Mouse (Mus musculus) kidney, embryonic 16.5 days (tissue): ENCODE data around the gene Rxra. TPM values are rescaled to one million over a fixed set of nuclear protein-coding genes. Genes with fewer than 3 reads are reported as not detected.

Experiments used
- ATAC-seq: fragments of 200-750 bp; cut with Nextera tagmentation; 2 replicates; pipeline ENCODE4 v1.8.0; 2017; ENCODE audit warnings: moderate TSS enrichment; ENCODE audit not compliant: low FRiP score, low TSS enrichment
- H3K27ac ChIP-seq: fragments of 300-500 bp; sonication (generic); 2 replicates; pipeline ENCODE4 v1.5.1; 2014; ENCODE audit warnings: low read length
- H3K27me3 ChIP-seq: fragments of 300-500 bp; sonication (generic); 2 replicates; pipeline ENCODE4 v1.6.1; 2014; ENCODE audit warnings: low read length, control low read depth, mixed read lengths; ENCODE audit not compliant: insufficient read depth
- H3K36me3 ChIP-seq: fragments of 300-500 bp; sonication (generic); 2 replicates; pipeline ENCODE4 v1.6.1; 2014; ENCODE audit warnings: low read length, control low read depth, mixed read lengths; ENCODE audit not compliant: insufficient read depth
- H3K4me1 ChIP-seq: fragments of 300-500 bp; sonication (generic); 2 replicates; pipeline ENCODE4 v1.6.1; 2014; ENCODE audit warnings: low read length, control low read depth, mixed read lengths; ENCODE audit not compliant: insufficient read depth
- H3K4me2 ChIP-seq: fragments of 300-500 bp; sonication (generic); replicated peaks from 2 replicates; pipeline ENCODE4 v1.6.1; 2014; ENCODE audit warnings: low read depth, low read length
- H3K4me3 ChIP-seq: fragments of 300-500 bp; sonication (generic); 2 replicates; pipeline ENCODE4 v1.5.1; 2014; ENCODE audit warnings: mild to moderate bottlenecking, low read length
- H3K9ac ChIP-seq: fragments of 300-500 bp; sonication (generic); replicated peaks from 2 replicates; pipeline ENCODE4 v1.6.1; 2014; ENCODE audit warnings: low read length
- H3K9me3 ChIP-seq: fragments of 300-500 bp; sonication (generic); 2 replicates; pipeline ENCODE4 v1.6.1; 2016; ENCODE audit warnings: low read length, control low read depth
- WGBS: fragments of 180-500 bp; shearing (Covaris S2); extraction: QIAGEN DNeasy Blood & Tissue Kit; methylation state at CpG from one replicate; pipeline ENCODE4 v1.1.7; 2014; 5-methylcytosine and 5-hydroxymethylcytosine counted together
- polyA plus RNA-seq: library from polyadenylated mRNA; unstranded; fragments of >200 nt; fragmentation: Nextera tagmentation; extraction: Ambion mirVana; gene quantifications from 2 replicates; pipeline ENCODE4 v1.2.1, GENCODE M21; 2015

Gene Rxra
- polyA plus RNA-seq, 1 experiment from 2014 or later: 11.6 TPM

DNA sequence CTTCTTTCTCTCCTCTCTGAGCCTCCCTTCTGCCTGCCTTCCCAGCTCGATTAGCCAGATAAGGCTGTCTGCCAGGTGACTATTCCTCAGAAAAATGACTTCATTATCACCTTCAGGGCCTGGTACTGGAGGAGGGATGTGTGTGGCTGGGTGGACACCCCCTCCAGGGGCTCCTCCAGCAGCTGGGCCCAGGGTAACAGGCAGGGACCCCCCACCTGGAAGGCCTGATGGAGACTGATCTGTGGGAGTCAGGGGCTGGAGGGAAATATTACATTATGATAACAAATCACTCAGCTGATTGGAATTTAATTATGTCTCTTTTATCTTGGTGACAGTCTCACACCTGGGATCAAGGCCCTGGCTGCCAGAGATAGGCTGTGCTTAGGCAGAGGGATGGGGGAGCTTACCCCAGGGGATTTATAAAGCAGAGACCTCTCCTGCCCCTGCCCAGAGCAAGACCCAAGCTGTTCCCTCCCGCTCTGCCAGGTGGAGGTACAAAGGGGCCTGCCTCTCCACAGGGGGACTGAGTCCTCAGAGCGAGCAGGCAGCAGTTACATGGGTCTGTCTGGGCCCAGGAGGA, 35.2 kb upstream of the Rxra start:
- Histone ChIP-seq H3K4me2 (no peak overlapping the region), H3K4me1 (no peaks in the 10 kb centered on the region), H3K4me3 (no peak overlapping the region), H3K27ac (no peak overlapping the region), H3K9me3 (no peaks in the 10 kb centered on the region), H3K9ac (no peak overlapping the region), H3K27me3 (no peaks in the 10 kb centered on the region), H3K36me3 (no peaks in the 10 kb centered on the region)
- 57% methylated on average over 3 of the region's 3 CpGs for WGBS
- ATAC-seq: no peak

GRCm38 (mm10) chr2:27644547-27645120, 31.6 kb upstream of the Rxra start:
- 35% methylated on average over 5 of the region's 5 CpGs for WGBS
- no peaks in the 10 kb centered on the region for H3K27me3 ChIP-seq
- H3K9ac ChIP-seq: no peak overlapping the region
- no peaks in the 10 kb centered on the region for H3K36me3 ChIP-seq
- no peaks in the 10 kb centered on the region for H3K9me3 ChIP-seq
- no peak for ATAC-seq
- H3K4me2 ChIP-seq: no peak overlapping the region
- H3K4me3 ChIP-seq: no peak overlapping the region
- 0 out of 2 replicates have a peak, but pooled peaks cover 3% of the 10 kb centered on the region for H3K4me1 ChIP-seq
- no peak overlapping the region for H3K27ac ChIP-seq

- peaks cover 9% of the 10 kb centered on the region for H3K4me1 ChIP-seq
- H3K4me2 ChIP-seq: no peak overlapping the region
- H3K27ac ChIP-seq: no peak overlapping the region
- WGBS: 56% methylated on average over 3 of the region's 3 CpGs
- no peaks in the 10 kb centered on the region for H3K36me3 ChIP-seq
- no peak for ATAC-seq
- no peaks in the 10 kb centered on the region for H3K27me3 ChIP-seq
- H3K4me3 ChIP-seq: no peak overlapping the region
- H3K9me3 ChIP-seq: no peaks in the 10 kb centered on the region
- H3K9ac ChIP-seq: no peak overlapping the region
Measured at GRCm38 (mm10) chr2:27645471-27645870, 30.8 kb upstream of the Rxra start.

DNA sequence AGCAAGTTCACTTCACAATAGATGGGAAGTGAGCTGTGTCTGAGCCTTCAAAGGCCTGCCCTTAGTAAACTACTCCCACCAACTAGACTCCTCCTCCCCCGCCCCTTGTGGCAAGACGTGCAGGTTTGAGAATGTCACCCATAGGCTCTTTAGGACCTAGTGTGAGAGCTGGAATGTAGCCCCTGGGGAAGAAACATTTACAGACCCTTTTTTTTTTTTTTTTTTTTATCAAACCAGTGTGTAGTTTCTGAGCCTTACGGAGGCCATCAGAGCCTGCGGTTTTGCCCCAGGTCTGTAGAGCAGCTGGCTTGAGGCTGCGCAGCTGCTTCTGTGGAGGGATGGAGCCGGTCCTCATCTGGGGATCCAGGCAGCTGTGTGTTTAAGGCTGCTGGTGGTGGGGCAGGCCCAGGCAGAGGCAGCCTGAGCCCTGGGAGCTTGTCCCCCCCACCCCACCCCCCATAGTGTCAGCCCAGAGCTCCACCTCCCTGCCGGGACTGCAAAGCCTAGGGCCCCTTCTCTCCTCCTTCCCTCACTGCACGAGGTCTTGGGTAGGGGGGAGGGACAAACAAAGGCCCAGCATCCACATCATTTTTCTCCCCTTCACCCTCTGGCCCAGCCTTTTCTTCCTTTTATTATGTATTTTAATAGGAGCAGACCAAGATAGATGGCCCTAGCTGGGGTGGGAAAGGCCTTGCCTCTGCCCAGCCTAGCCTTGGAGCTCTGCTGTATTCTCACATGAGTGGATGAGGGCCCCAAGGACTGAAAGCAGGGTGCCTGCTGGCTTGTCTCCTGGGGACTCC, 26.2 kb upstream of the Rxra start:
- Histone ChIP-seq H3K9ac (no peak overlapping the region), H3K27ac (peak overlapping the region; percentile 78), H3K4me1 (peaks cover 13% of the 10 kb centered on the region), H3K4me2 (no peak overlapping the region), H3K27me3 (no peaks in the 10 kb centered on the region), H3K36me3 (no peaks in the 10 kb centered on the region), H3K9me3 (no peaks in the 10 kb centered on the region), H3K4me3 (no peak overlapping the region)
- peak; percentile 89 for ATAC-seq
- WGBS: 42% methylated on average over 7 of the region's 8 CpGs

DNA sequence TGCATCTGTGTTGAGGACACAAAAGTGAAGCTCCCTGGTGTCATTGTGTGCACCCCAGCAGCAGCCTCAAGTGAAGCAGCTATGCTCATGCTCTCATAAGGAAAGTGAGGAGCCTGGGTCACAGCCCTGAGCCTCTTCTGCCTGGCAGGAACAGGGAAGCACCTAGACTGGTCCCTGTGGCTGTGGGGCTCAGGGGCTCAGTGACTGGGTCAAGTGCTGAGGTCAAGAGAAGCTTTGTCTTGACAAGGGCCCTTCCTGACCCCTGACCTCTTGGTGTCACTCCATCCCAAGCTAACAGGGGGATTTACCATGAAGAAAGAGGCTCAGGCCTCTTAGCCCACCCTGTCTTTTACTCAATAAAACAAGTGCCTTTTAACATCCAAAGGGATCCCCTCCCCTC, 25.2 kb upstream of the Rxra start:
- ATAC-seq: no peak
- Histone ChIP-seq H3K27ac (peak overlapping the region; percentile 78; the same call in 1 of the 2 replicates), H3K4me1 (peaks cover 13% of the 10 kb centered on the region), H3K36me3 (no peaks in the 10 kb centered on the region), H3K9me3 (no peaks in the 10 kb centered on the region), H3K9ac (no peak overlapping the region), H3K4me2 (no peak overlapping the region), H3K4me3 (no peak overlapping the region), H3K27me3 (no peaks in the 10 kb centered on the region)

DNA sequence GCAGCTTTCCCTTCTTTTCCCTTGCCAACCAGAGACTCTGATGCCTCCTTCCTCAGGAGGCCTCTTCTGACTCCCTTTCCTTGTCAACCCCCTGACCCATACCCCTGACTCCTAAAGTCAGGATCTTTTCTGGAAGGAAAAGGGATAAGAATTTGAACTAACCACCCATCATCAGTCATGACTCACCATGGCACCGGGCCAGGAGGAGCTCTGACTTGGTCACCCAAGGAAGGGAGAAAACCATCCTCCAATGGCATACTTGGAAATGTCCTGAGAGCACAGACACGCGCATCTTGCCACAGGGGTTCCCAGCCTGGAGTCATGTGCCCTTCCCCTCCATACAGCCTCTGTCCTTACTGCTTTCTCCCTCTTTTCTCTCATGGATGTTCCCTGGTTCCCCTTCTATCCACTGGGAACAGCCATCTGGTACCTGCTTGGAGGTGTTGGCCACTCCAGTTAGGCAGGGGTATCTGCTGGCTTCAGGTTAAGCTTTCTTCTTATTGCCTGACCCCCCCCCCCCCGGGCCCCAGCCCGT, 22.7 kb upstream of the Rxra start:
- H3K4me3 ChIP-seq: no peak overlapping the region
- no peaks in the 10 kb centered on the region for H3K36me3 ChIP-seq
- no peak overlapping the region for H3K9ac ChIP-seq
- no peak overlapping the region for H3K27ac ChIP-seq
- H3K27me3 ChIP-seq: no peaks in the 10 kb centered on the region
- H3K4me1 ChIP-seq: peaks cover 13% of the 10 kb centered on the region
- no peaks in the 10 kb centered on the region for H3K9me3 ChIP-seq
- ATAC-seq: no peak
- no peak overlapping the region for H3K4me2 ChIP-seq
- 64% methylated on average over 5 of the region's 5 CpGs for WGBS

GRCm38 (mm10) chr2:27654321-27655232, 21.7 kb upstream of the Rxra start:
- Histone ChIP-seq H3K36me3 (no peaks in the 10 kb centered on the region), H3K4me3 (no peak overlapping the region), H3K4me2 (no peak overlapping the region), H3K4me1 (peaks cover 10% of the 10 kb centered on the region), H3K27me3 (no peaks in the 10 kb centered on the region), H3K9ac (no peak overlapping the region), H3K27ac (no peak overlapping the region), H3K9me3 (no peaks in the 10 kb centered on the region)
- 52% methylated on average over 8 of the region's 8 CpGs for WGBS
- ATAC-seq: no peak

DNA sequence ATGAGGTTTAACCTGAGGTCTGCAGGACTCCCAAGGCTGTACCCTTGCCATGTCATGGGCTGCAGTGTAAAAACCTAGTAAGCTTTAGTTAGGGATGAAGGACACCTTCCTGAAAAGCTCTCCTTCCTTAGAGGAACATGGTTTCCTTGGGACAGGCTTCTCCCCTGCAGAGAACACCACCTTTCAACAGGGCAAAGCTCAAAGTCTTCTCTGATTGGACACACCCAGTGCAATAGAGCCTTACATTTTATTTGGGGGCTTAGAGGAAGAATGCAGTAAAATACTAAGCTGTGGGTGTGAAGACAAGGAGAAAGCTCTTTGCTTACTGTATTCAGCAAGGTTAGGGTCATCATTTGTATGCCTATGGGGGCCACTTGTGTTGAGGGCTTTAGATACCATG, 19.7 kb upstream of the Rxra start:
- H3K4me3 ChIP-seq: no peak overlapping the region
- no peak overlapping the region for H3K27ac ChIP-seq
- ATAC-seq: no peak

DNA sequence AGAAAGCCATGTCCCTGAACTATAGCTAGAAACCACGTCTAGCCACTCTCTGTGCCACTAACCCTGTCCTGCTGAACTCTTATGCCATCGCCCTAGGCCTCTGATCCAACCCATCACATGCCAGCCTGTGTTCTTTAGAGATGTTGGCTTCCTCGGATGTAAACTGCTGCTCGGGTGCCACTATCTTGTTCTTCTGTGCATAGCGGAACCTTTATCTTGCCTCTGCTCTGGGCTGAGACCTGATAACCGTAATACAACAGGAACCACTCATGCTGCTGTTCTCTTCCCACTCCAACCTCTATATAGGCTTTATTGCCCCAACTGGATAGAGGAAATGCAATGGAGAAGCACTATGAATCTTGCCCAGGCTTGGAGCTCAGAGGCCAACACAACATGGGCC, 11.0 kb upstream of the Rxra start:
- 90% methylated on average over 6 of the region's 6 CpGs for WGBS
- H3K27ac ChIP-seq: no peak overlapping the region

More for the DNA sequence above, 19.7 kb upstream of the Rxra start:
- Histone ChIP-seq H3K4me2 (no peak overlapping the region), H3K4me1 (peaks cover 3% of the 10 kb centered on the region; the same call in 1 of the 2 replicates), H3K9me3 (0 out of 2 replicates have a peak, but pooled peaks cover 4% of the 10 kb centered on the region), H3K27me3 (no peaks in the 10 kb centered on the region), H3K9ac (no peak overlapping the region), H3K36me3 (no peaks in the 10 kb centered on the region)

More for the DNA sequence above, 11.0 kb upstream of the Rxra start:
- ATAC-seq: no peak
- Histone ChIP-seq H3K9ac (no peak overlapping the region), H3K27me3 (no peaks in the 10 kb centered on the region), H3K4me3 (no peak overlapping the region), H3K4me1 (peaks cover under 1% of the 10 kb centered on the region; the same call in 1 of the 2 replicates), H3K9me3 (0 out of 2 replicates have a peak, but pooled peaks cover 2% of the 10 kb centered on the region), H3K4me2 (no peak overlapping the region), H3K36me3 (no peaks in the 10 kb centered on the region)
